Mouse (Mus musculus): ENCODE measurements around the gene G6pc3.

DNA sequence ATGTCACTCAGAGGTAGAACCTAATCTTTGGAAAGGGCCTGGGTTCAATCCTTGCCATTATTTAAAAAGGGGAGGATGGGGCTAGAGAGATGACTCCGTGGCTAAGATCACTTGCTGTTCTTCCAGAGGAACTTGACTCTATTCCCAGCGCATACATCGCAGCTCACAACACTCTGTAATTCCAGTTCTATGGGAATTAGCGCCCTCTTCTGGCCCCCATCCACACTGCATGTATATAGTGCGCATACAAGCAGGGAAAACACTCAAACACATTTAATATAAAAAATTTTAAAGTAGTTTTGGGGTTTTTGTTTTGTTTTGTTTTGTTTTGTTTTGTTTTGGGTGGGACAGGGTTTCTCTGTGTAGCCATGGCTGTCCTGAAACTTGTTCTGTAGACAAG is 52.5 kb downstream of the G6pc3 start:
- TF ChIP-seq CTCF (IDR thresholded peaks at IDR 0.05; ENCODE audit: extremely low read depth, insufficient read length, insufficient replicate concordance, low read depth, low read length), result peak; percentile 6; the same call in 1 of the 2 replicates
- no peak for TF ChIP-seq POLR2A (IDR thresholded peaks at IDR 0.05; ENCODE audit: low read depth, low read length)
